Mouse (Mus musculus) cerebellum, adult (tissue): Measurements from ENCODE around the gene Hells.

Source experiments
- ATAC-seq: cut with Nextera tagmentation; 2 replicates; pipeline ENCODE4 v1.9.2; 2017; ENCODE audit warnings: mild to moderate bottlenecking, moderate library complexity, mixed read lengths; ENCODE audit not compliant: insufficient number of reproducible peaks, low FRiP score, low TSS enrichment

Hells gene

DNA sequence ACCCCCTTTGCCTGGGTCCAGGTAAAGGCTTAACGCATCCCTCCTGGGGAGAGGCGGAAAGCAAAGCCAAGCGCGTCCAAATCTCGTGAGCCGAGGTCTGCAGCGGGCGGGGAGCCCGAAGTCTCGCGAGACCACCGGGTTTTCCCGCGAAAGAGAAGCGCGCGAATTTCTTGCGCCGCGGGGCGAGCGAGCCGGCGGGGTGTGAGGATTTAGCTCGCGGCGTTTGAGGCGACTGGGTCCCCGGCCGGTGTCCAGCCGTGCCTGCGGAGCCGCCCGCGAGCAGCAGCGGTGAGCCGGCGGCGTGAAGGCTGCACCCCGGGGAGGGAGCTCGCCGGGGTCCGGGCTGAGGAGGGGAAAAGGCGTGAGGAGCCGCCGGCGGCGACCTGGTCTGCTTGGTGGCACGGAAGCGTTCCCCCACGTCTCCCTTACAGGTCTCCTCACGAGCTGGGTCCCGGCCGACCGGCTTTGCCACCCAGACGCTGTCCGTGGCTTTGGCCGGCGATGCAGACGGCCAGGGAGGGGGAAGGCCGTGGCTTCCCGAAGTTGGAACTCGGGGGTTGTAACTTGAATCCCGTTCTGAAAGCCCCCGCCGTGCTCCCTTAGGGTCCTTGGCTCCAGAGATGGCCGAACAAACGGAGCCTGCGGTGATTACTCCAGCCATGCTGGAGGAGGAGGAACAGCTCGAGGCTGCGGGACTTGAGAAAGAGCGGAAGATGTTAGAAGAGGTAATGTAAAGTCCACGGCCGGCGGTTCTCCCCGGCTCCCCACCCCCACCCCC is at the start of gene Hells:
Gene Hells (plus strand): TSS at position 128 of the 778 bp plus-strand sequence.
- peak; percentile 86 for ATAC-seq

DNA sequence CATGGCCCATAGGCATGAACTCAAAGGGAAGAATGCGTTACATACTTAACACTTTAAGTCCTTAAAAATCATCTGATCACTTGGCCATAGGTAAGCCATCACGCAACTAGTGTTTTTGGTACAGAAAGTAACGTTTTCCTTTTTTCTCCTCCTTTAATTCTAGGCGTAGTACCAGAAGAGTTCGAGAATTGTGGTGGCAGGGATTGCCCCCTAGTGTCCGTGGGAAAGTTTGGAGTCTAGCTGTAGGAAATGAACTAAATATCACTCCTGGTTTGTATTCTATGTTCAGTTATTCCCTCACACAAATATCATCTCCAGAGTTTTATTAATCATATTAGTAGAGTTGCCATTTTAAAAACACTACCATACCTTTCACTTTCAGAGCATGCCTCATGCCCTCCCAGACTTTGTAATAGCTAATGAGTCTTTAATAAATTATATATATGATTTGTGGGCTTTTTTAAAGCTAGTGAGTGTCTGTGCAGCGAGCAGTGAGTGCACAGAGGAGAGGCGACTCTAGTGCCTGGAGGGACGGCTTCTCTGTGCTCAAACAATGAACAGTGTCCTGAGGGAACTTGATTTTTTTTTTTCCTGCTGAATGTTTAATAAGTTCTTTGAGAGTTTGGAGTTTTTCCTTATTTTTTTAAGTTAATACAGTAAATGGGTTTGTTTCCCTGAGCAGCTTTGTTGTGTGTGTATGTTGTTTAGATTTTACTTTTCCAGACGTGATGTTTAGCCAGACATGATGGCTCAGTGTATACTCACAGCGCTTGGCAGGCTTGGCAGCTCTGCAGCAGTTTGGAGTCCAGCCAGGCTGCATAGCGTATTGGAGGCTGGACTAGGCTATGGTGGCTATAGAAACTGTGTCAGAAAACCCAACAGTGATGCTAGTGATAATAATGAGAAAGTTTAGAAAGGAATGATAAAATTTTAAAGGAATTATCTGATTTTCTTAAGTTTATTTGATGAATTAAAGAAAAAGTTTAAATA is 29.3 kb upstream of the Hells start:
- ATAC-seq, result no peak

DNA sequence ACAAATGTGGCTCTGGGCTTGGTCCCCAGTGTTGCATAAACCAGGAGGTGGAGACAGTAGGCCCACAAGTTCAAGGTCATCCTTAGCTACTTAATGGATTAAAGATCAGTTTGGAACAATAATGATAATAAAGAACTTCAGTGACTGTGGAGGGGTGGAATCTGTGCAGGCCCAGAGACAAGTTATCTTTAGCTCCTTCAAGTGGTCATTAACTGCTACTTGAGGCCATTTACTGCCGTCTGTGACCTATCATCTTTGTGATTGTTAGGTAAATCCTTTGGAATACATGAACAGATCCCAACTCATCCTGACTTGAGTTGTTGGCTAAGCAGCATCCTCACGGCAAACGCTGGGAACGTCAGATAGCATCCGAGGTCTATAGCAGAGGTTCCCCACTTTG is 28.2 kb upstream of the Hells start:
- no peak for ATAC-seq

DNA sequence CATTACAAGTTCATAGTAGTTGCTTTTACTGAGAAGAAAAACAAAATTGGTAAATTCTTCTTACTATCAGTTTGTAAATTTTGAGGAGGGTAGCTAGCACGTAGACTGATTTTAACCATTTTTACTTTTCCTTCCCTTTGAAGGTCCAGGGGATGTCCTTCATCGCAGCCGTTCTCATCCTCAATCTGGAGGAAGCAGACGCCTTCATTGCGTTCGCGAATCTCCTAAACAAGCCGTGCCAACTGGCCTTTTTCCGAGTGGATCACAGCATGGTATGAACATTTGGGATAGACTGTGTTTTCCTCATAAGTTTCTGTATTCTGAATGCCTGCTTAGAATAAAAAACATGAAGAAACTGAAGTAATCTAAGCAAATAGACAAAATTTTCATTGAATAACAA is 16.9 kb upstream of the Hells start:
- ATAC-seq, result no peak

DNA sequence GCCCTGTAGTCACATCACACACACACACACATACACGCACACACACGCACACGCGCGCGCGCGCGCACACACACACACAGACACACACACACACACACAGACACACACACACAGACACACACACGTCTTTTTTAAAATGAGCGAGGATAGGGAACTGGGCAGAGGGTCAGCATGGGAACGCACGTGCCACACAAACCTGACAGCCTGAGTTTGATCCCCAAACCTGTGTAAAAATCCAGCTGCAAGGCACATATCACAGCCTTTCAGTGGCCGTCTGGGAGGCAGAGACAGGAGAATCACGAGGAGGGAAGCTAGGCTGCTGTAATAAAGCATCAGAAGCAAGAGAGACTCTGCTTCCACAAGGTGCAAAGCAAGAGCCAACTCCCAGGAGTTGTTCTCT is 15.8 kb upstream of the Hells start:
- ATAC-seq, result no peak

DNA sequence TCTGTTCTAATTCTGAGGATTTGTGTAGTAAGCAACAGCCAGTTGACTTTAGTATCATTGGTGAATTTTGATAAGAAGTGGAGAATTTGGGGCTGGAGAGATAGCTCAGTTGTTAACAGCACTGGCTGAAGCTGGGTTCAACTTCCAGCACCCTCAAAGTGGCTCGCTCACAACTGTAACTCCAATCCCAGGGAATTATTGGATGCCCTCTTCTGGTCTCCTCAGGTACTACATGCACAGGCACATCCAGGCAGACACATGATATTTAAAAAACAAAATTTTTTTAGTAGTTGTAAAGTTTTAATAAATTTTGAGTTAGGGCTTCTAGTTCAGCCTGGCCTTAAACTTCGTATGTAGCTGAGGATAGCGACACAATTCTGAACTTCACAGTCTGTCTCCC is 15.0 kb upstream of the Hells start:
- ATAC-seq, result no peak

DNA sequence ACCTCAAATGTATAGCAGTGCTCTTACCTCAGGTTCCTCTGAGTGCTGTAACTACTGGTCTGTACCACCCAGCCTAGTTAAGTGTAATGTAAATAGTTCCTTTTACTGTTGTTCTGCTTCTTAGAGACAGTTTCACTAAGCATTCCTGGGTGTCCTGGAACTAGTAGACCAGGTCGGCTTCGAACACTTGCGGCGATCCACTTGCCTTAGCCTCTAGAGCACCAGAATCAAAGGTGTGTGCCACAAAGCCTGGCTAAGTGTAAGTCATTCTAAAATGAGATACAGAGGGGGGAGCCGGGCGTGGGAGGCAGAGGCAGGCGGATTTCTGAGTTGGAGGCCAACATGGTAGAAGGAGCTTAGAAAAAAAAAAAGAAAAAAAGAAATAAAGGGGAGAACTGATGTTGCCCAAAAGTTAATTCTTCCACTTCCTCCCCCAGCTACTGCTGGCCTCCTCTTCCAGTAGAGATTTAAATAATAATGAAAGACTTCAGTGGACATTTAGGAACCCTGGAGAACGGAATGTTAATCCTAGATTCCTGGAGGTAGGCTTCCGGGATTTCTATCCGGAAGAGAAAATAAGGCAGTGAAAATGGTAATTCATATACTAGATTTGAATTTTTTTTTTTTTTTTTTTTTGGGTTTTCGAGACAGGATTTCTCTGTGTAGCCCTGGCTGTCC is 2.1 kb upstream of the Hells start:
- no peak for ATAC-seq

DNA sequence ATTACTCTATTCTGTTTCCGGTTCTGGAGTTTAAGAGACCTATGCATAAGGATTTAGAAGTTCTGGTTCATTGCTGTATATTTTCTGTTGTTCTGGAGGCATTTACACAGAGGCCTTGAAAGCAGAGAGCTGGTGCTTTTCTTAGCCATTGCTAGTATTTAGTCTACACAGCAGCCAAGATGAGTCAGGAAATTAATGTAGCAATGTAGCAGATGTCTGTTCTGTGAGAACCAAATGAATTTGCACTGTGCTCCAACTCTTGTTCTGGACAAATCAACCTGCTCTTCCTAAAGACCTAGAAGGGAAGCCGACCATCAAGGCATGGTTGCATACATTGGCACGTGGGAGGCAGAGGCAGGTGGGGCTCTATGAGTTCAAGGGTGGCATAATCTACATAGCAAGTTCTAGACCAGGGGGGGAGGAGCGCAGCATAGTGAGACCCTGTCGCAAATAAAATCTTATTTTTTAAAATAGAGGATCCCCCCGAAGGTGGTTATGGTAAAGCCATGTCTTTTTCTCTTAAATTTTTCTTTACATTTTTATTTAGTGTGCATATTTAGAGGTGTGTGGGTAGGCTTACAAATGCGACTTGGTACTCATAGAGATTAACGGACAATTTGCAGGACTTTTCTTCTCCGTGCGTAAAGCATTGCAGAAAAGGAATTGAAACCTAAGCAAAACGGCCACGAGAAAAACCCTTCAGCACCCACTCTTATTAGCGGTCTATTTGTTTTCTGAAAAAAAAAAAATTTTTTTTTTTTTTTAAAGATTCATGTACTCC is 1.1 kb upstream of the Hells start:
- no peak for ATAC-seq

DNA sequence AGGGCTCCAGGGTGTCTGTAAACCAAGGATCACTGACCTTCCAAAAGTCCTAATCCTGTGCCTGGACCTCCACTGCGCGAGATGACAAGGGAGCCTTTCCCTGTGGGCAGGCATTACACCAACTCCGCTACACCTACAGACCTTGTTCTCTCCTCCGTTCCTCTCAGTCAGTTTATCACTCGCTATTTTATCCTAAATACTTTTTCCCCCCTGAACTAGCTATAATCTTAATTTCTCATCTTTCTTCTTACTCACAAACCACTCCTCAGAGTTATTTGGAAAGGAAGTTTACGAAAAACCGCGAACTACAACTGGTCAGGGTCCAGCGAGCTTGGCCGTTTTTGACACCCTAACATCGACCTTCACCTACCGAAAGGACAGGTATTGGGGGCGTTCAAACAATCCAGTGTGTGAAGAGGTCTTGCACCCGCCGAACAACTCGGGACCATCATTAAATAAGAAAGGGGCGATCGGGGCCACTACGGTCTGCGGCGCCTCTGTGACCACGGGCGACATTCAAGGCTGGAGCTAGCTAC is 395 bp upstream of the Hells start:
- ATAC-seq, result no peak

DNA sequence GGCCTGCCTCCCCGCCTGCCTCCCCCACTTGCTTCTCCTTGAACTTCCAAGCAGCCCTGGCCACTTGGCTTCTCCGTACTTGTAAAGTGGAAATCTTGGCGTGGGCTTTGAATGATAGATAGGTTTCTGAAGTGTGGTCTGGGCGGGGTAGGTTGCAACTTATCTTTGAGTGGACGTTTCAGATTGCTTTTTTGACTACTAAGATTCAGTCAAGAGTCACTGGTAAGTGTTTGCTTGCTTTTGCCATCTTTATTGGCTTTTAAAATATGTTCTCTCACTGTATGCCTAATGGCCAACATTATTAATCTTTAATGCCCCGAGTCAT is 813 bp downstream of the Hells start:
- ATAC-seq, result no peak

DNA sequence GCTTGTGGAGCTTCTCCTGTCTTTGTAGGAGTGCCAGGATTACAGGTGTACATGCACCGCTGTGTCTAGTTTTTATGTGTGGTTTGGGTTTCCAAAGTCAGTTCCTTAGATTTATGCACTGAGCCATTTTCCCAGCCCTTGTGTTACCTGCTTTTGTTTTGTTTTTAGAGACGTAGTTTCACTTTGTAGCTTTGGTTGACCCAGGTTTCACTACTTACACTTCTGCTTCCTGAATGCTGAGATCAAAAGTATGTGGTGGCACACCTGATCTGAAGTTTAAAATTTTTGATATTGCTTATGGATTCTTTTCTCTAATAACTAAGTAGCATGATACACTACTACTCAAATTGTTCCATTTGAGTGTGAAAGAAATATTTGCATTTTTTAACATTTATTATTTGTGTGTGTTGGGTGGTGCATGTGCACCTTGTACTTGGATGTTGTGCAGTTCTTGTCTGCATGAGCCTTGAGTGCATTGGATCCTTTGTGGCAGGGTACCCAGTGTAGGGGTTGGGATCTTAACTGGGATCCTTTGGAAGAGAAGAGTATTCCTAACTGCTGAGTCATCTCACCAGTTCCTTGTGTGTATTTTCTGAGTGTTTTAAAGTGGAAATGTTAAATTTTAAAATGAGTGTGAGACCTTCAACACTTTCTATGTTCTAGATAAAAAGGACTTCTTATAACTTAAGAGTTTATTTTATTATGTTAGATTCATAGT is 14.0 kb downstream of the Hells start:
- no peak for ATAC-seq

DNA sequence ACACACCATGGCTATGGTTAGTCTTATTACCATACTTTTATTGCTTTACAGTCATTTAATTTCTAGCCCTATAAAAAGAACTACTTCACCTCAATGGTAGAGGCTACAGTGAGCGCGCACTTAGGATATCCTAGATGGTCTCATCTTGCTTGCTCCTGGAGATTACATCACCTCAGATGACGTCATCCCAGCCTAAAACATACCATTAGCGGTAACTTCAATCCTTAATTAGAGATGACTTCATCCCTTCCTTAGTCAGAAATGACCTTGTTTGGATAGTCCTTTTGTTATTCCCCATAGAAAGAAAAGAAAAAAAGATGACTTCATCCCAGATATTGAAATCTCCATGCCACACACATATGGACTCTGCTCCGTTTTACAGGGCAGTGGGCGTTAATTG is 40.0 kb downstream of the Hells start:
- no peak for ATAC-seq

DNA sequence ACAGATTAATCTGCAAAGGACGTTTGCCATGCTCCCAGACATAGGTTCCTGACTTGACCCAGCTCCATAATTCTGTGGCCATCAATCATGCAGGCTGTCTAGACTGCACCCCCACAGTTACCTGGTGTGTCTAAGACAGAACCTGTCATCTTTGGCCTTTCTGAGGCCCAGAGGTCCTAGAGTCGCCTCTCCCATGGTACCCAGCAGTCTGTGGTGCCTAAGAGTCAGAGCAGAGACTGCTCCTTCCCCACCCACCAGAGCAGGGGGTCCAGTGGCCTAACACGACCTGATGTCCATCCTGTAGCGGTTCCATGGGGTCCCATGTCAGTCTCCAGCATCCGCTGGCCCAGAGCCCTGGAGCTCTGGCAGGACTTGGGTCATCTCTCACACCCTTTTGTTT is 41.9 kb downstream of the Hells start:
- no peak for ATAC-seq

DNA sequence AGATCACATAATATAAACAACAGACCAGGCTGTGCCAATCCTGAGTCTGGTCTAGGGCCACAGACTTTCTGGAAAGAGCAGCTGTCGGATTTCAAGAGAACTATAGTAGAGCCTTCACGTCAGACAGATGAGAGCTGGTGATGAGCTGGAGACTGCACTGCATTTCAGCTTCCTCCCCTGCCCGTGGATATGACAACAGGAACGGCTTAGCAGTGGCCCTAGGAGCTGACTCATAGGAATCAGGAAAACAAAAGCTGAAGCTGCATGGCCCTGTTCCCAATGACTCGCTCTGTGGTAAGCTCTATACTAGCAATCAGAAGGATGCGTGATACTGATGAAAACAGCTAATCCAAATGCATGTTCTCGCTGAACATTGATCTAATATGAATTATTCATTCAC is 43.0 kb downstream of the Hells start:
- no peak for ATAC-seq

DNA sequence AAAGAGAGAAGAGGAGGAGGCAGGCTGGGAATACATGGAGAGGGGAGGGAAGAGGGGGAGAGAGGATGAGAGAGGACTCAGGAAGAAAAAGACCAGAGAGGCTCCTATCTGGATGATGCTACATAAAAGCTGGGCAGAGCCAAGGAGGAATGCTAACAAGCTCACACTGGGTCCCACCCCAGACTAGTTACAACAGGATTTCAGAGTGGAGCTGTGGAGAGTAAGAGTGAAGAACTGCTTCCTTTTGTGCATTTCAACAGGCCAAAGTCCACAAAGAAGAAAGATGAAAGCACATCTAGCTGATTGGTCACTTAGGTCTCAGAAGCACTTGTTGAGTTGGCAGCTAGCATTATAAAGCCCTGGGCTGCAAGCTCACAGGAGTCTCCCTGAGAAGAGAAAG is 45.6 kb downstream of the Hells start:
- ATAC-seq, result no peak

DNA sequence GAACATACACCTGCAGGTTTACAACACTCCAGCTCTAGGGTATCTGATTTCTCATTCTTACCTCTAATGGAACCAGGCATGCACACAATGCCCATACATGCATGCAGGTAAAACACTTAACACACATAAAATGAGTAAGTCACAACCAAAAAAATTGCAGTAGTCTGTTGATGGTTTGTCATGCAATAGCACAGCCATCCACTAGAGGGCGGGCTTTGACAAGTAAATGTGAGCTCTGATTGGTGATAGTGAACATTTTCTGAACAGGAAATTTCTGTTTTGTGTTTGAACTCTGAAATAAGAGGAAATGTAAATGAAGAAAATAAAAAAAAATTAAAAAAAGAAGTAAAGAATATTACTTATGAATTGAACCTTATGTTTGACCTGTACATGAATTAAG is 51.3 kb downstream of the Hells start:
- ATAC-seq, result 0 out of 2 replicates have a peak, but pooled peaks have one; percentile 15

DNA sequence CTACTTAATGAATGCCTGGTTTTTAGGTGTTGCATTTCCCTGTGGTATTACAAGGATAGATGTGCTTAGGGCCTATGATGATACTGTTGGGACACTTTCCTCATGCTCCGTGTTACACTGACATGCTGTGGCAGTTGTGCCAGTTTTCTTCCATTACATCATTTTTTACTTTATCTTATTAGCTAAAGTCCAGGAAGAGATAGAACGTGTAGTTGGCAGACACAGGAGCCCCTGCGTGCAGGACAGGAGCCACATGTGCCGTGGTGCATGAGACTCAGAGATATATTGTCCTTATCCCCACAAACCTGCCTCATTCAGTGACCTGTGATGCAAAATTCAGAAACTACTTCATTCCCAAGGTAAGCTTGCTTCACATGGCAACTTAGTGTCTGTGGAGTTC is 67.5 kb downstream of the Hells start:
- no peak for ATAC-seq

DNA sequence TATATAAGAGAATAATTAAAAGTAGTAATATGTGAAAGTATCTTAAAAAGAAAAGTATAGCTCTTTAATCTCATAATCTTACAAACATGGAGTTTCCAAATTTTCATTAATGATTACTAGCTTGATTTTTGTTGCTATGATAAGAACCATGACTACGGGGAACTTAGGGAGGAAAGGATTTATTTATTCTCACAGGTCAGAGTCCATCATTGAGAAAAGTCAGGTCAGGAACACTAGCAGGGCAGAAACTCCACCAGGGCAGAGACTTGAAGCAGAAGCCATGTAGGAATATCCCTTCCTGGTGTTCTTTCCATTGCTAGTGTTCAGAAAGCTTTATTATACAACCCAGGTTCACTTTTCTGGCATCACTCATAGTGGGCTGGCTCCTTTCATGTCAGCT is 68.0 kb downstream of the Hells start:
- ATAC-seq, result no peak

DNA sequence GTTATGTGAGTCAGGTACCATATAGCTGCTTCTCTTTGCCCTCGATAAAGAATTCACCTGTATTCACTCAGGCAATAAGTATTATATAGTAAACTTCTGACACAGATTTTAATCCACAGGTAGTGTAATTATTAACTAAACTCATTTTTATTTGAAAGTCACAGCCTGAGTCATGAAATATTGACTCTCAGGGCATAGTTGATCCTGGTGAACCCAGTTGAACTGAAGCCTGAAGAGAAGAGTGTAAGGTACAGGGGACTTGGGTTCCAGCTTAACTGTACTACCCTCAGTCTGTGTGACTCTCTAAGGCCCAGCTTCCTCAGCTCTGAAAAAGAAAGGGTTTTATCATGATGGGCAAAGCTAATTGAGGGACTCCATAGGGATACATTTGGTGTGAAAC is 74.4 kb downstream of the Hells start:
- no peak for ATAC-seq
